Mouse (Mus musculus) ES-Bruce4 (cell line): ENCODE measurements at regions not wholly inside any gene's neighbourhood (a gene's known extent, or its start where the extent isn't known, plus 50 kb on each side); places are given as distances from the start of the nearest gene placed in this dataset.
"Not testable (repeated sequence)": the region's sequence is repeated elsewhere in the genome, so short reads cannot be mapped to it uniquely, and the experiment has no call there.

Source experiments
- H3K27ac ChIP-seq: 2 replicates; pipeline ENCODE4 v1.5.1; 2012; ENCODE audit warnings: low read length, inconsistent platforms; ENCODE audit not compliant: insufficient read depth
- H3K27me3 ChIP-seq: 2 replicates; pipeline ENCODE4 v1.6.1; 2012; ENCODE audit warnings: mild to moderate bottlenecking, low read length, inconsistent platforms; ENCODE audit not compliant: control insufficient read depth, poor library complexity, insufficient read depth, severe bottlenecking
- H3K36me3 ChIP-seq: 2 replicates; pipeline ENCODE4 v1.6.1; 2012; ENCODE audit warnings: inconsistent platforms, mild to moderate bottlenecking, low read length, moderate library complexity; ENCODE audit not compliant: control insufficient read depth, poor library complexity, insufficient read depth, severe bottlenecking
- H3K4me1 ChIP-seq: one replicate; pipeline ENCODE4 v1.8.1; 2011; ENCODE audit warnings: low read length; ENCODE audit not compliant: control insufficient read depth, insufficient read depth
- H3K4me3 ChIP-seq: 2 replicates; pipeline ENCODE4 v1.5.1; 2011; ENCODE audit warnings: low read depth, mild to moderate bottlenecking, low read length
- H3K9ac ChIP-seq: 2 replicates; pipeline ENCODE4 v1.6.1; 2012; ENCODE audit warnings: low read depth, mild to moderate bottlenecking, inconsistent platforms; ENCODE audit not compliant: poor library complexity, severe bottlenecking
- H3K9me3 ChIP-seq: replicated peaks from 2 replicates; pipeline ENCODE4 v1.6.1; 2012; ENCODE audit warnings: mild to moderate bottlenecking, low read length, inconsistent platforms; ENCODE audit not compliant: control insufficient read depth, poor library complexity, insufficient read depth, severe bottlenecking
- CTCF ChIP-seq: IDR thresholded peaks from one replicate; pipeline ENCODE4 v1.8.1; 2011; ENCODE audit warnings: low read depth, low read length
- EP300 ChIP-seq: IDR thresholded peaks from 2 replicates; pipeline ENCODE4 v1.6.1; 2011; ENCODE audit warnings: low read depth, low read length; ENCODE audit not compliant: insufficient read depth
- POLR2A ChIP-seq: IDR thresholded peaks from one replicate; pipeline ENCODE4 v1.8.1; 2011; ENCODE audit warnings: low read length; ENCODE audit not compliant: insufficient read depth

GRCm38 (mm10) chr2:149283274-149283673 is 121.6 kb upstream of the Cst10 start:
- H3K9ac ChIP-seq: no peak overlapping the region
- H3K4me3 ChIP-seq: no peak overlapping the region
- no peaks in the 10 kb centered on the region for H3K27me3 ChIP-seq
- no peaks in the 10 kb centered on the region for H3K9me3 ChIP-seq
- TF ChIP-seq CTCF (no peak), POLR2A (no peak), EP300 (no peak)
- no peaks in the 10 kb centered on the region for H3K36me3 ChIP-seq
- H3K27ac ChIP-seq: no peak overlapping the region
- no peaks in the 10 kb centered on the region for H3K4me1 ChIP-seq

DNA sequence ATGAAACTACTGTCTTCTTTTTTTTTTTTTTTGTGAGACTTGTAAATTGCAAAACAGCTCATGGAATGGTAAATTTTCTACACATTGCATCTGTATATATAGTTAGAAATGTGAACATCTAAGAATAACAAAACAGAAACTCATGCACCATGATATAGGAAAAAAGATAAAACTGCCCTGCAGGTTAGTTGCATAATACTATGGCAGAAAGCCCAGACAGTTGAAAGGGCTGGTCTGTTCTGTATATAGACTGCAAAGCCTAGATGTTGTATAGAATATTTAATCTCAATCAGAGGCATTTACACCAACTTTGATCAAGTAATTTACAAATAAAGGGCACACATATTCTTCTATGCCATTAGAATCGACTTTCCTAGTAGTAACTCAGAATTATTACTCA is 120.7 kb upstream of the Cst10 start:
- H3K4me3 ChIP-seq: no peak overlapping the region
- H3K9me3 ChIP-seq: no peaks in the 10 kb centered on the region
- H3K27ac ChIP-seq: no peak overlapping the region
- TF ChIP-seq CTCF: no peak
- no peak for TF ChIP-seq EP300
- TF ChIP-seq POLR2A: no peak
- H3K4me1 ChIP-seq: no peaks in the 10 kb centered on the region
- H3K27me3 ChIP-seq: no peaks in the 10 kb centered on the region
- H3K9ac ChIP-seq: no peak overlapping the region
- no peaks in the 10 kb centered on the region for H3K36me3 ChIP-seq

DNA sequence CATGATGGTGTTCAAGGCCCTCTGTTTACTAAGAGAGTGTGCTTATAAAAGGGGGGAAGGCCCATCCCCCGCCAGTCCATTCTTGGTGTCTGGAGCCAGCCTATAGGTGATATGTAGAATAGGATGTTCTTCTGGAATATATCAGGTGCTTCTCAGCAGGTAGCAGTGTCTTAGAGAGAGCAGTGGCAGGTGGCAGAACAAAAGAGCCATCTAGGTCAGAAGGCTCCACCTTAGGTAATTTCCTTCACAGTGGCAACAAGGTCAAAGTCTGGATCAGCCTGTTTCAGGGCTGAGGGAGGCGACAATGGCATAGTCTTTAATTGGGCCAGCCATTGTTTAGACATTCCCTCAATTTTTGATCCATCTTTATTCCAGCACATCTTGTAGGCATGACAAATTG is 107.9 kb upstream of the Cst10 start:
- not testable (repeated sequence) for H3K27me3 ChIP-seq, H3K36me3 ChIP-seq, H3K9ac ChIP-seq, H3K4me3 ChIP-seq, H3K9me3 ChIP-seq, H3K27ac ChIP-seq, H3K4me1 ChIP-seq
- peak; percentile 82 for TF ChIP-seq EP300

DNA sequence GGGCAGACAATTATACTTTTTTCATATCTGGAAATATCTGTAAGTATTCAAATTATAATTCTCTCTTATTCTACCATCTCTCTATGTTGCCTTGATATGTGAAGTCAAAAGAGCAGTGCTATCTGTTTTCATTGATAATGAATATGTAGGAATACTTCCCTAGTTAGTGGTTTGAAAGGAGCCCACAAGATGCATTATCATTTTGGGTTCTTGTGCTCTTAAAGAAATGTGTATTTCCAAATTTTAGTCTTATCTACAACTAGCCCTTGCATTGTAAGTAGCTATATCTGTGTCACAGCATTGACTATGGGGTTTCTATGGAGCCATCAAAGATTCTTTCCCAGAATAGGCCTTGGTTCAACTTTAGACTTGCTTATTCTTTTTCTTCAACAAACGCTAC is 99.3 kb upstream of the Cst10 start:
- TF ChIP-seq EP300 (no peak), POLR2A (no peak), CTCF (no peak)
- H3K27ac ChIP-seq: no peak overlapping the region
- H3K36me3 ChIP-seq: no peaks in the 10 kb centered on the region
- H3K9ac ChIP-seq: no peak overlapping the region
- peaks cover 14% of the 10 kb centered on the region for H3K9me3 ChIP-seq
- H3K4me1 ChIP-seq: no peaks in the 10 kb centered on the region
- no peaks in the 10 kb centered on the region for H3K27me3 ChIP-seq
- no peak overlapping the region for H3K4me3 ChIP-seq

DNA sequence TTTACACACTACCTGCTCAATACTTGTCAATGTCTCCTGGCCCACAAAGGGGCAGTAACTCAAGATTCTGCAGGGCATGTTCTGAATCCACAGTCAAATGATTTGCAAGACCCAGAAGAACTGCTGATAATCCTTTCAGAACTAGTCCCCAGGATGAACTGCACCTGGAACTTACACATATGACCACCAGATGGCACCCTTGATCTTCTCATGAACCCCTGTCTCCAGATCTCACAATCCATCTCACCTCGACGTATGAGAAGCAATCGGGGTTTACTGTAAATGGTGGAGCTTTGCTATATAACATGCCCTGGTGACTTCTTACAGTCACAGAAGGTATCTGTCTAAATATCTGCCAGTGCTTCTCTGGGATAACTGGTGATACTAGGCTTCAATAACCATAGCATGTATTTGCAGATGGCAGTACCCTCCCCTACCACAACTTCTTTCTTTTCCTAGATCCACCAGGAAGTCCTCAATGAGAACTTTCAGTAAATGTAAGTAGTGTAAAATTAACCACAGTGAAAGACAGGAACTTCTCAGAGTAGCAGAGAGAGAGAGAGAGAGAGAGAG is 54.5 kb upstream of the Cst10 start:
- H3K9me3 ChIP-seq: no peaks in the 10 kb centered on the region
- TF ChIP-seq POLR2A (no peak), EP300 (no peak), CTCF (no peak)
- H3K9ac ChIP-seq: no peak overlapping the region
- H3K27me3 ChIP-seq: no peaks in the 10 kb centered on the region
- H3K4me1 ChIP-seq: no peaks in the 10 kb centered on the region
- H3K4me3 ChIP-seq: no peak overlapping the region
- no peak overlapping the region for H3K27ac ChIP-seq
- no peaks in the 10 kb centered on the region for H3K36me3 ChIP-seq
